Mouse (Mus musculus): ENCODE results near the gene Npepps.
A peak's percentile ranks its signal among the peaks of the same experiment; 100 is the strongest.
"Not testable (repeated sequence)": the region's sequence is repeated elsewhere in the genome, so short reads cannot be mapped to it uniquely, and the experiment has no call there.

The Npepps gene

DNA sequence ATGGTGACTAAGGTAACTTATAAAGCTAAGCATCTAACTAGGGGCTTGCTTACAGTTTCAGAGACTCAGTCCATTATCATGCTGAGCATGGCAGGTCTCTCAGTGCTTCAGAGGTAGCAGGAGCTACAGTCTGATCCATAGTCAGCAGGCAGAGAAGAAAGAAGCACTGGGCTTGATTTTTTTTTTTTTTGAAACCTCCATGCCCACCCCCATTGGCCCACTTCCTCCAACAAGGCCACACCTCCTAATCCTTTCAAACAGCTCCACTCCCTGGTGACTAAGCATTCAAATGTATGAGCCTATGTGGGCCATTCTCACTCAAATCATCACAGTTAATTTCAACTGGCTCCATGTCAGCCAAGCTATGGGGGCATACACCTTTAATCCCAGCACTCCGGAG is 12.3 kb upstream of the Npepps start:
- no peak for DNase-seq

DNA sequence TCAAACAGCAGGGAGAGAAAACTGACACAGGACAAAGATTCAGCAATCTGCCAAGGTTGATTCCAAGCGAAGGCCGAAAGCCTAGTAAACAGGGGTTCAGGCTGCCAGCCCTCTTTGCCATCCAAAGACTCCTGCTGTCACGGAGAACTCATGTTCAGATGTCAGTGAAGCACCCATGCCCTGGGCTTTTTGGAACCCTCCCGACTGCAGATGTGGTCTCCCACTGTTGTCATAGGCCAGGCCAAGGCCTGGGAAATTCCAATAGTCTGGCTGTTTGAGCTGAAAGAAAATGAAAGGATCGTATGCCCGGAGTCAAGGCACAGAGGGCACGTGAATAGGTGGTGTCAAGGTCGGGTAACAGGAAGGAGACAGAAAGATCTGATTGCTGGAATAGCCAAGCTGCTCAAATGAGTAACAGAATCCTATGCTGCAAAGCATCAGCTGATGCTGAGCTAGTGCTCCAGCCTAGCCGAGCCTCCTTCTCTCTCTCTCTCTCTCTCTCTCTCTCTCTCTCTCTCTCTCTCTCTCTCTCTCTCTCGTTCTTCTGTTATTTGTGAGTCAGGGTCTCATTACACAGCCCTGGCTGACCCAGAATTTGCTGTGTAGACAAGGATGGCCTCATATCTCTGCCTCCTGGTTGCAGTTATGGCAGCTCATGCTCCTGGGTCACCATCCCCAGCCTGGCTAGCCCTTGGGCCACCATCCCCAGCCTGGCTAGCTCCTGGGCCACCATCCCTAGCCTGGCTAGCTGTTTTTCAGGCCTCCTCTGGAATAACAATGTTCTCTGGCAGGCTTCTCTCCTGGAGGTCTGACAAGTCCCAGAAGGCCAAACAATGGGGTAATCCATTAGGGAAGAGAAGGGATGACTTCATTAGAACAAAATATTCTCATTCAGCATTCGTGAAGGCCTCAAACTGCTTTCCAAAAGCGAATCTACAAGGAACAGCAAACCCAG is 9.1 kb upstream of the Npepps start:
- no peak for DNase-seq

DNA sequence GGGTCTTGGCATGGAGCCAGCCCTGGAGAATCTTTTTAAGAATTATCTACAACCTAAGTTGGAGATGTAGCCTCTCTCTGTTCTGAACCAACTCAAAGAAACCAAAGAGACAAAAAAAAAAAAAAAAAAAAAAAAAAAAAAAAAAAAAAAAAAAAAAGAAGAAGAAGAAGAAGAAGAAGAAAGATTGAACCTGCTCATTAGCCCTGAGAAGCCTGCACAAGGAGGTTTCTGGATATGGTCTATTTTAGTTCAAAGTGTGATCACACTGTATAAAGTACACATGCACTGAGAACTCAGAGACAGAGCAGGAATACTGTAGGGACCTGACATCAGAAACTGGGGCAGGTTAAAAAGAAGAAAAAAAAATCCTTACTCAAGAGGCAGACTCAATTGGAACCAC is 7.2 kb upstream of the Npepps start:
- no peak for DNase-seq

GRCm38 (mm10) chr11:97286973-97287372 is 6.5 kb upstream of the Npepps start:
- DNase-seq = no peak

DNA sequence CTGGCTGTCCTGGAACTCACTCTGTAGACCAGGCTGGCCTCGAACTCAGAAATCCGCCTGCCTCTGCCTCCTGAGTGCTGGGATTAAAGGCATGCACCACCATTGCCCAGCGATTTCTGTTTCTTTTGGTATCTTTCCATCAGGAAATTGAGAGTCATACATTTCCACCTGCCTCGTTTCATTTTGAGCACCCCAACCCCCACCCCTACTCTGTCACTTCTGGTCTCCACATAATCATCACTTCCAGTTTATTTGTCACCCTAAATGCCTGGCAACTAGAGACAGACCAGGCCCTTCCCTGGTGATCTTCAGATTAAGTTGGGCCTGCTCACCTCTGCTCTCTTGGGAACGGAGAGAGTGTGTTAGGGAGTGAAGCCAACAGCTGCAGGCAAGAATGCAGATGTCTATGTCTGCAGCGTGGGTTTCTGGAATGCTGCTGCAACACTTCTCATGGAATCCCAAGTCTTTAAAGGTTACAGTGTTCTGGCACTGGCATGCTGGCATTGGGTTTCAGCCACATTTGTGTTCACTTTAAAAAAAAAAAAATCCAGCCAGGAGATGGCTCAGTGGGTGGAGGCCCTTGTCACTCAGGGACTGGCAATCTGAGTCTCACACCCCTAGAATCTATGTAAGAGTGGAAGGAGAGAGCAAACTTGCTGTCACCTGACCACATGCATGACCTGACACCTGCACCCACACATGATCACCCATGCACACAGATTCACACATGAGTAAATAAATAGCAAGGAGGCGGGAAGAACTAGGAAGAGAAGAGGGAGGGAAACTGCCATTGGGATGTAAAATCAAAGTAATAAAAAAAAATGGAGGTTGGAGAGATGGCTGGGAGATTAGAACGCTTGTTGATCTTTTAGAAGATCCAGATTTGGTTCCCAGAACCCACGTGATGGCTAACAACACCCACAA is 5.7 kb upstream of the Npepps start:
- no peak for DNase-seq

- DNase-seq = no peak
These were observed 4.4 kb upstream of the Npepps start for GRCm38 (mm10) chr11:97284854-97285253.

GRCm38 (mm10) chr11:97282179-97282578 is 1.7 kb upstream of the Npepps start:
- DNase-seq = no peak

GRCm38 (mm10) chr11:97279405-97280215 is 828 bp downstream of the Npepps start:
- DNase-seq = peak; percentile 91

GRCm38 (mm10) chr11:97279040-97279404 is 1.4 kb downstream of the Npepps start:
- no peak for DNase-seq

GRCm38 (mm10) chr11:97278456-97278855 is 2.0 kb downstream of the Npepps start:
- DNase-seq = no peak

DNA sequence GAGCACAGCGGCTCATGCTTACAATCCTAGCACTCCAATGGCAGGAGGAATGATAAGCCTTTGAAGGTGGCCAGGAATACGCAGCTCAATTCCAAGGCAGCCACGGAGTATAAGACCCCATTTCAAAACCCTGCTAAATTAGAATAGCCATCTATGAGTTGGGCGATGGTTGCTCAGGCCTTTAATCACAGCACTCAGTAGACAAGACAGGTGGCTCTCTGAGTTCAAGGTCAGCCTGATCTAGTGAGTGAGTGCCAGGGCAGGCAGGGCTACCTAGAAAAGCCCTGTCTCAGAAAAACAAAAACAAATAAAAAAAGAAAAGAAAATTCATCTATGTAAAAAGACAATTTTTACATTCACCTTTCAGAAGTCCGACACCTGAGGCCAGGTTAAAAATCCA is 3.3 kb downstream of the Npepps start:
- no peak for DNase-seq

GRCm38 (mm10) chr11:97276019-97276418 is 4.4 kb downstream of the Npepps start:
- DNase-seq = no peak

DNA sequence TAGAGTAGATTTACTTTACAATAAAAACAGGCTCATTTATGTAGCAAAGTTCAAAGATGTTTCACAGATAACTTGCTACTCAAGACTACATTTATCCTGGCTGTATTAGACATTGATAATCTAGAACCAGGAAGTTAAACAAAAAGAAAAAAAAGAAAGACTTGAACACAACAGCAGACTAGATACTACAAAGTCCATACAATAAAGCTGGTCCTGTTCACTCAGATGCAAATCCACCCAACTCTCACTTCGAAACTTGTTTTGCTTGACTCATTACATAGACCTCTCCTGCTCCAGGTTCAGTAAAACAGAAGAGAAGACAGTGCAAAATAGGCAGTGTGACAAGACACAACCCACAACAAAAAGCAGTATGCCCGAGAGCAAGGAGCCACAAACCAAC is 5.1 kb downstream of the Npepps start:
- DNase-seq = no peak

DNA sequence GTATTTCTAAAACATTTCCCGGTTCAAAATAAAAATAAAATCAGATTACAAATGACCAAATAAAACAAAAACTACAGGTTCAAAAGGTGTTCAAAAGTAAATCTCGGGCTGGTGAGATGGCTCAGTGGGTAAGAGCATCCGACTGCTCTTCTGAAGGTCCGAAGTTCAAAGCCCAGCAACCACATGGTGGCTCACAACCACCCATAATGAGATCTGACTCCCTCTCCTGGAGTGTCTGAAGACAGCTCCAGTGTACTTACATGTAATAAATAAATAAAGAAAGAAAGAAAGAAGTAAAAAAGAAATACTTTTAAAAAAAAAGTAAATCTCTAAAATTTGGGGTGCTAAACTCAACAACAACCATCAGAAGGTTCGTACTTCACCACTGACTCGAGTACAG is 5.5 kb downstream of the Npepps start:
- DNase-seq = not testable (repeated sequence)

GRCm38 (mm10) chr11:97273613-97274012 is 6.8 kb downstream of the Npepps start:
- DNase-seq = no peak

- DNase-seq = no peak
These were observed 7.6 kb downstream of the Npepps start for GRCm38 (mm10) chr11:97272835-97273234.

- DNase-seq = not testable (repeated sequence)
These were observed 10.4 kb downstream of the Npepps start for GRCm38 (mm10) chr11:97270004-97270403.

DNA sequence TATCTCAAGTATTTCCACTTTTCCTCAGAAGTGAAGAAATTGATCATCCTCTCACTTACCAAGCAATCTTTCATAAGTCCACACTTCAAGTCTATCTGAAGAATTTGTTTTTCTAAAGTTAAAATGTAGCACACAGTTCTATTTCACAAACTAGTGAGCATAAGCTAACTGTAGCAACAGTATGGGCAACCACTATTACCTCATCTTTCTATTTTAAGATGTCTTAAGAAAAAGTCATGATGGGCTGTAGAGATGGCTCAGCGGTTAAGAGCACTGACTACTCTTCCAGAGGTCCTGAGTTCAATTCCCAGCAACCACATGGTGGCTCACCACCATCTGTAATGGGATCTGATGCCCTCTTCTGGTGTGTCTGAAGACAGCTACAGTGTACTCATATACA is 13.9 kb downstream of the Npepps start:
- DNase-seq = not testable (repeated sequence)

GRCm38 (mm10) chr11:97249649-97250048 is 30.8 kb downstream of the Npepps start:
- DNase-seq = not testable (repeated sequence)

GRCm38 (mm10) chr11:97246510-97247159 is 33.8 kb downstream of the Npepps start:
- no peak for DNase-seq

DNA sequence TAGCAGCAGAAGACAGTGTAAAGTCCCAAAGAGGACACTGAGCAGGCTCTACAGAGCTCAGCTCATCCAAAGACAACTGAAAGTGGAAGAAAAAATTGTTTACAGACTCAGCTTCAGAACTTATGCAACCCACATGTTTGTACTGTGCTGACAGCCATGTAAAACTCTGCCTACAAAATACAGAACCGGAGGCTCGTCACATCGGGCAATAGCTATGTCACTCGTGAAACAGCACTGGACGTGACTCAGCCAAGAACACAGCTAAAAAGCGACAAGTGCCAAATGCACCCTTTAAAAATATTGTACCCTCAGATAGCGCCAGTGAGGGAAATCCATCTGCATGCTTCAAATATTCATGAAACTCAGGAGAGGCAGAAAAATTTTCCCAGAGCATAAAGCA is 39.1 kb downstream of the Npepps start:
- DNase-seq = no peak

DNA sequence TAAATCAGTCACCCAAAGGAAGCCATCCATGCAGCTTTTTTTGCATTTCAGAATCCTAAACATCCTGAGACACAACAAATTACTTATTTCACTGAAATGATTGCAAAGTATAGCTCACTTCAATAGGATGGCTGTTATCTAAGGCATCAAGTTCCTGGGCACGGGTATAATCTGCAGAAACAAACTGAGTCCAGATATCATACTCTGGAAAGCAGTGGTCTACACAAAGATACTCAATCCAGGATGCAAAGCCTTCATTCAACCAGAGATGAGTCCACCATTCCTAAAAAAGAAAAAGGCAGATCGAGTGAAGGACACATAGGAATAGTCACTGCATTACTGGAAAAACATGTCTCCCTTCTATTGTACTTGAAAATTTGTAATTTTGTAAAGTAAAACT is 42.5 kb downstream of the Npepps start:
- no peak for DNase-seq

All from embryo, embryonic 11 days (tissue).